Mouse (Mus musculus): ENCODE results near the gene Dusp5.

DNA sequence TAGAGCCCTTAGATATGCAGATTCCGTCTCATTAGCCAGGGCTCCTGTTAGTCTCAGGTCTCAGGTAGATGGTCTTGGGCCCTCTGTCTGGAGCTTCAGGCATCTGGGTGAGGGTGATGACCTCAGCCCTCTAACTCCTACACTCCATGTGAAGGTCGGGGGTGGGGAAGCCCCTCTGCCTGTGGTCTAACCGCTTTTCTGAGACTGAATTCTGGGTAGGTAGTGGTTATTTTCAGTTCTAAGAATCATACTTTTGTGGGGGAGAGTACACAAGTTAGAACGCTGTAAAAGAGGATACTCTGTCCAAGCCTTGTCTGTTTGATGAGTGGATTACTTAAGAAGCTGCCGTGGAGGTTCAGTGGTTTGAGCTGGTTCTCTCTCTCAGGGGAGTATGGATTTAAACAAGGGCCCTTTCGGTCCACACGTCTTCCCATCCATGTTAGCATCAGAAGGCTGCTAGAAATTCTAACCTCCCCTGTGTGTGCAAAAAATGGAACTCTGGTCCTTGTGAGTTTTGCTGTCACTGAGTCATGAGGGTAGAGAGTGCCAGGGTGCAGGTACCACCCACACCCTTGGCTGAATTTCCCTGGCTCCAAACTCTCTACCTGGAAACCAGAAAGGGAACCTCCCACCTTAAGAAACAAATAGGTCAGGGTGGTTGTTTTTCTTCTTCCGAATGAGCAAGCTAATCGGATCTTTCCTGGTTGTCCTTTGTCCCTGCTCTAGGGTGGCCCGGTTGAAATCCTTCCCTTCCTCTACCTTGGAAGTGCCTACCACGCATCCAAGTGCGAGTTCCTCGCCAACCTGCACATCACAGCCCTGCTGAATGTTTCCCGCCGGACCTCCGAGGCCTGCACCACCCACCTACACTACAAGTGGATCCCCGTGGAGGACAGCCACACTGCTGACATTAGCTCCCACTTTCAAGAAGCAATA, 8.1 kb downstream of the Dusp5 start:
- TF ChIP-seq CTCF (IDR thresholded peaks at IDR 0.05; ENCODE audit: extremely low read depth, insufficient read depth, insufficient read length, insufficient replicate concordance), result no peak
- TF ChIP-seq POLR2A (IDR thresholded peaks at IDR 0.05; ENCODE audit: low read depth, low read length), result no peak
